Mouse (Mus musculus) heart, embryonic 14.5 days (tissue): Measurements from ENCODE around the gene Dlgap4. TPM values are rescaled to one million over a fixed set of nuclear protein-coding genes. Genes with fewer than 3 reads are reported as not detected.

Experiments used
- ATAC-seq: fragments of 200-750 bp; cut with Nextera tagmentation; 2 replicates; pipeline ENCODE4 v1.8.0; 2017; ENCODE audit warnings: low read depth, moderate TSS enrichment; ENCODE audit not compliant: insufficient number of reproducible peaks, insufficient read depth, low FRiP score
- H3K27ac ChIP-seq, 2 experiments: fragments of 200-500 bp in 1 of 2; fragments of 300-500 bp in 1 of 2; sonication (generic) in 1 of 2; replicated peaks in 1 of 2; 2 replicates each; pipeline ENCODE4 v1.5.1; 2012 to 2014; ENCODE audit warnings: low read depth in 2 of 2, low read length in 2 of 2, control low read depth in 1 of 2, mild to moderate bottlenecking in 1 of 2, mixed read lengths in 1 of 2; ENCODE audit not compliant: control insufficient read depth in 1 of 2, insufficient read depth in 1 of 2
- H3K27me3 ChIP-seq: fragments of 300-500 bp; sonication (generic); 2 replicates; pipeline ENCODE4 v1.6.1; 2014; ENCODE audit warnings: mild to moderate bottlenecking, low read length, control low read depth; ENCODE audit not compliant: control insufficient read depth, insufficient read depth
- H3K36me3 ChIP-seq: fragments of 300-500 bp; sonication (generic); 2 replicates; pipeline ENCODE4 v1.6.1; 2014; ENCODE audit warnings: mild to moderate bottlenecking, control low read depth, low read length, mixed read lengths; ENCODE audit not compliant: control insufficient read depth, insufficient read depth
- H3K4me1 ChIP-seq, 2 experiments: fragments of 200-500 bp in 1 of 2; fragments of 300-500 bp in 1 of 2; sonication (generic) in 1 of 2; 2 replicates each; pipeline ENCODE4 v1.6.1; 2012 to 2014; ENCODE audit warnings: low read length in 2 of 2, control low read depth in 1 of 2, mixed read lengths in 1 of 2; ENCODE audit not compliant: control insufficient read depth in 2 of 2, insufficient read depth in 2 of 2
- H3K4me2 ChIP-seq: fragments of 300-500 bp; sonication (generic); 2 replicates; pipeline ENCODE4 v1.6.1; 2014; ENCODE audit warnings: mild to moderate bottlenecking, low read length
- H3K4me3 ChIP-seq, 2 experiments: fragments of 200-500 bp in 1 of 2; fragments of 300-500 bp in 1 of 2; sonication (generic) in 1 of 2; 2 replicates each; pipeline ENCODE4 v1.5.1; 2012 to 2014; ENCODE audit warnings: low read length in 2 of 2, mild to moderate bottlenecking in 2 of 2, control low read depth in 1 of 2, low read depth in 1 of 2, moderate library complexity in 1 of 2; ENCODE audit not compliant: control insufficient read depth in 1 of 2, insufficient read depth in 1 of 2
- H3K9ac ChIP-seq: fragments of 300-500 bp; sonication (generic); 2 replicates; pipeline ENCODE4 v1.6.1; 2014; ENCODE audit warnings: mild to moderate bottlenecking, low read length
- H3K9me3 ChIP-seq: fragments of 300-500 bp; sonication (generic); 2 replicates; pipeline ENCODE4 v1.6.1; 2016; ENCODE audit warnings: low read length, control low read depth; ENCODE audit not compliant: control insufficient read depth
- WGBS: fragments of 180-500 bp; shearing (Covaris S2); extraction: QIAGEN DNeasy Blood & Tissue Kit; methylation state at CpG from one replicate; pipeline ENCODE4 v1.1.7; 2014; 5-methylcytosine and 5-hydroxymethylcytosine counted together
- polyA plus RNA-seq: library from polyadenylated mRNA; unstranded; fragments of >200 nt; fragmentation: Nextera tagmentation; extraction: Ambion mirVana; gene quantifications from 2 replicates; pipeline ENCODE4 v1.2.1, GENCODE M21; 2014

Dlgap4 gene
- polyA plus RNA-seq, 1 experiment from 2014 or later = 57.6 TPM

- H3K27me3 ChIP-seq = no peaks in the 10 kb centered on the region
- no peak for ATAC-seq
- peaks cover 30 to 42% of the 10 kb centered on the region in 2 experiments for H3K4me1 ChIP-seq
- 21% methylated on average over 7 of the region's 7 CpGs for WGBS
- peak overlapping the region; percentile 67 for H3K9ac ChIP-seq
- peak overlapping the region; percentile 39 to 40 for H3K4me3 ChIP-seq
- H3K27ac ChIP-seq = peak overlapping the region in 1 of 2 experiments; percentile 49; a peak in 2 of 4 replicates
- no peaks in the 10 kb centered on the region for H3K9me3 ChIP-seq
- H3K4me2 ChIP-seq = peak overlapping the region; percentile 72
- peaks cover 38% of the 10 kb centered on the region for H3K36me3 ChIP-seq
Measured at GRCm38 (mm10) chr2:156777326-156778004, 164.0 kb downstream of the Dlgap4 start.

DNA sequence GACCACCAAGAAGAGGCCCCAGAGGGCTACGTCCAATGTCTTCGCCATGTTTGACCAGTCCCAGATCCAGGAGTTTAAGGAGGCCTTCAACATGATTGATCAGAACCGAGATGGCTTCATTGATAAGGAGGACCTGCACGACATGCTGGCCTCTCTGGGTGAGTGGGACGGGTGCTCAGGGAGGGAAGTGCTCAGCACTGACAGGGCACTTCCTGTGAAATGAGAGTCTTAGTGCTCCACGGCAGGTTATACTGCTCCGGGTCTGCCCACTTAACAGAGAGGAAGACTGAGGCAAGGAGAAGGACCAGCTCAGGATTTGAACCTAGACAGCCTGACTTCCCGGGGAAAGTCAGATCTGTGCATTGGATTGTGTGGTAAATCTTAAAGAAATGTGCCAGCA, 165.1 kb downstream of the Dlgap4 start:
- Histone ChIP-seq H3K9me3 (no peaks in the 10 kb centered on the region), H3K9ac (peak overlapping the region; percentile 54; the same call in 1 of the 2 replicates), H3K4me1 (peaks cover 36 to 50% of the 10 kb centered on the region in 2 experiments), H3K27me3 (no peaks in the 10 kb centered on the region), H3K4me2 (peak overlapping the region; percentile 72), H3K36me3 (peaks cover 38% of the 10 kb centered on the region), H3K27ac (no peak overlapping the region), H3K4me3 (0 out of 4 replicates have a peak overlapping the region, but pooled peaks of 1 of the 2 experiments have one; percentile 3)
- ATAC-seq = no peak
- WGBS = 69% methylated on average over 8 of the region's 8 CpGs

DNA sequence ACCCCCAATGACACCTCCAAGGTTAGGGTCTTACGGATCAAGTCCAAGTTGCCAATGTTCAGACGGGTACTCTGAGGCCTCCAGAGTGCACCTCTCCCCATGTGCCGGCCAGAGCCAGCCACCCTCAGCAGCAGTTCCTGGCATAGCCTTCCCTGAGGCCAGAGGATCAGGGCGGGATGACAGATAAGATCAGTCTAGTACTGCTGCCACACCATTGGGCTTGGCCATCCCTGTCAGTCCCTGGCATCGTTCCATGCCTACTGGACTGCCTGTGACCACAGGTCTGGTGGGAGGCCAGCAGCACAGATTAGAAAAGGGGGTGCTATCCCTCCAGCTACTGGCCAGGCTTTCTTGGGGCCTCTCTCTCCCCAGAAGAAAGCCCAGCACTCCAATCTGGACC, 165.5 kb downstream of the Dlgap4 start:
- 0 out of 2 replicates have a peak overlapping the region, but pooled peaks have one; percentile 54 for H3K9ac ChIP-seq

DNA sequence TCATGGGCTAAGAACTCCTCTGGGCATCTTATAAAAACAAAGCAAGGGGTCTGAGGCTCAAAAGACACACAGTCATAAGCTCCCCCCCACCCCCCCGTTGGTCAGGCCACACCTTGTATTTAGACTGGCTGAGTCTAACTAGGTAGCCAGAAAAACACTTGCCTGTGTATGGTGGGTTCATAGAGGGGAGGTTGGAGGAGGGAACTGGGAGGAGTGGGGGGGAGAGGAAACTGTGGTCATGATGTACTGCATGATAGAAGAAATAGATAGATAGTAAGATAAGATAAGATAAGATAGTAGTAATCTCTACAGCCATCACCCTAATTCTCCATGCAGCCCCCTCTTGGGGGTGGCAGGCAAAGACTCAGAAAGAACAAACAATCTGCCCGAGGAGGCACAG, 166.0 kb downstream of the Dlgap4 start:
- Histone ChIP-seq H3K4me2 (peak overlapping the region; percentile 72), H3K36me3 (peaks cover 38% of the 10 kb centered on the region), H3K27ac (no peak overlapping the region), H3K4me1 (peaks cover 37 to 55% of the 10 kb centered on the region in 2 experiments), H3K27me3 (no peaks in the 10 kb centered on the region), H3K9me3 (no peaks in the 10 kb centered on the region), H3K4me3 (0 out of 4 replicates have a peak overlapping the region, but pooled peaks of 1 of the 2 experiments have one; percentile 1), H3K9ac (0 out of 2 replicates have a peak overlapping the region, but pooled peaks have one; percentile 54)
- 54% methylated on average over 2 of the region's 2 CpGs for WGBS
- no peak for ATAC-seq

More for the DNA sequence above, 165.5 kb downstream of the Dlgap4 start:
- ATAC-seq = no peak
- Histone ChIP-seq H3K36me3 (peaks cover 38% of the 10 kb centered on the region), H3K4me1 (peaks cover 37 to 54% of the 10 kb centered on the region in 2 experiments), H3K4me3 (0 out of 4 replicates have a peak overlapping the region, but pooled peaks of 1 of the 2 experiments have one; percentile 1), H3K27me3 (no peaks in the 10 kb centered on the region), H3K4me2 (peak overlapping the region; percentile 72), H3K27ac (no peak overlapping the region), H3K9me3 (no peaks in the 10 kb centered on the region)
- WGBS = 39% methylated on average over 5 of the region's 5 CpGs

DNA sequence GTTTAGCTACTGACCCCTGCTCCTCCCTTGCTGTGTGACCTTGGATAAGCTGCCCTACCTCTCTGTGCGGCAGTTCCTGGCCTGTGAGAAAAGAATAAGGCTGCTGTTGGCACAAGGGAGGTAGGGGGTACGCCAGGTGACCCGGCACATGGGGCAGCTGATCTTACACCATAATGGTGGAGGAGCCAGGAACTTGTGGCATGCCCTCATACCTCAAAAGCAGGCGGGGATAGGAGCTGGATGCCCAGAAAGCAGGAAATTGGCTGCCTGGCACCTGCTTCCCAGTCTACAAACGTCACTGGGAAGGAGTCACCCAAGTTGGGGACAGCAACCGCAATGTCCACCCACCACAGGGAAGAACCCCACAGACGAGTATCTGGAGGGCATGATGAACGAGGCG, 166.6 kb downstream of the Dlgap4 start:
- no peak overlapping the region for H3K9ac ChIP-seq
- H3K4me1 ChIP-seq = peaks cover 32 to 52% of the 10 kb centered on the region in 2 experiments
- H3K27ac ChIP-seq = no peak overlapping the region
- no peaks in the 10 kb centered on the region for H3K9me3 ChIP-seq
- no peak overlapping the region for H3K4me3 ChIP-seq
- ATAC-seq = no peak
- 73% methylated on average over 9 of the region's 9 CpGs for WGBS
- peaks cover 38% of the 10 kb centered on the region for H3K36me3 ChIP-seq
- H3K27me3 ChIP-seq = no peaks in the 10 kb centered on the region
- no peak overlapping the region for H3K4me2 ChIP-seq

DNA sequence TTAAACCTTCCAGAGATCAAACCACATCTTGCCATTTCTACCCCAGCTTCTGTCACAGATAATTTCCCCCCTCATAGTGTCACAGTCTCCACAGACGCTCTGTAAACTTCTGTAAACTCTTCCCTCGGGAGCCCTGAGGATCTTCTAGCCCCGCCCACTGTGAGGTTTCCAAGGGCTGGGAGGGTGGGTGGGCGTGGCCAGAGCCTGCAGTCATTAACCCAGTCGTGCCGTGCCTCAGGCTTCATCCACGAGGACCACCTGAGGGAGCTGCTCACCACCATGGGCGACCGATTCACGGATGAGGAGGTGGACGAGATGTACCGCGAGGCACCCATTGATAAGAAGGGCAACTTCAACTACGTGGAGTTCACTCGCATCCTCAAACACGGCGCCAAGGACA, 167.2 kb downstream of the Dlgap4 start:
- H3K36me3 ChIP-seq = peaks cover 38% of the 10 kb centered on the region
- no peak overlapping the region for H3K4me3 ChIP-seq
- H3K27ac ChIP-seq = no peak overlapping the region
- no peak for ATAC-seq
- WGBS = 27% methylated on average over 17 of the region's 17 CpGs
- no peak overlapping the region for H3K4me2 ChIP-seq
- no peaks in the 10 kb centered on the region for H3K27me3 ChIP-seq
- no peak overlapping the region for H3K9ac ChIP-seq
- H3K9me3 ChIP-seq = no peaks in the 10 kb centered on the region
- H3K4me1 ChIP-seq = peaks cover 32 to 52% of the 10 kb centered on the region in 2 experiments

DNA sequence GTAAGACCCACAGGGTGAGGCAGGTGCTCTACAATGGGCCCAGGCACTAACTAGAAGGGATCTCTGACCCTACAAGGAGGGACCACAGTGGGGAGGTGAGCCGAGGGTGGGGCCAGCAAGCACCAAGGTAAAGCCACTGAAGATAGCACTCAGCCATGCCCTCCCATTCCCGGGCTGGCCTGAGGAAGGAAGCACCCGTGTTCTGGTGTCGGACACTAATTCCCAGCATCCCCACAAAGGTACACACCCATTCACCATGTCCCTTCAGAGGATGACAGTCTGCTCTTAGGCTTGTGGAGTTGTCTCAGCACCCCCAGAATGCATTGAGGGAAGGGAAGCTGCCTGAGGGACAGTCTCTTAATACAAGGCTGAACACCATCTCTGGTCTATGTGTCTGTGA, 167.8 kb downstream of the Dlgap4 start:
- no peak overlapping the region for H3K9ac ChIP-seq
- WGBS = 79% methylated on average over 4 of the region's 4 CpGs
- no peak overlapping the region for H3K27ac ChIP-seq
- no peak overlapping the region for H3K4me3 ChIP-seq
- H3K9me3 ChIP-seq = no peaks in the 10 kb centered on the region
- H3K4me2 ChIP-seq = no peak overlapping the region
- H3K4me1 ChIP-seq = peaks cover 32 to 52% of the 10 kb centered on the region in 2 experiments
- ATAC-seq = no peak
- H3K27me3 ChIP-seq = no peaks in the 10 kb centered on the region
- H3K36me3 ChIP-seq = peaks cover 38% of the 10 kb centered on the region
